Mouse (Mus musculus): ENCODE measurements around the gene Mtmr12.

Gene Mtmr12

GRCm38 (mm10) chr15:12235983-12236382 is 31.2 kb downstream of the Mtmr12 start:
- no peak for DNase-seq (ENCODE audit: low spot score in 2 of 2)

DNA sequence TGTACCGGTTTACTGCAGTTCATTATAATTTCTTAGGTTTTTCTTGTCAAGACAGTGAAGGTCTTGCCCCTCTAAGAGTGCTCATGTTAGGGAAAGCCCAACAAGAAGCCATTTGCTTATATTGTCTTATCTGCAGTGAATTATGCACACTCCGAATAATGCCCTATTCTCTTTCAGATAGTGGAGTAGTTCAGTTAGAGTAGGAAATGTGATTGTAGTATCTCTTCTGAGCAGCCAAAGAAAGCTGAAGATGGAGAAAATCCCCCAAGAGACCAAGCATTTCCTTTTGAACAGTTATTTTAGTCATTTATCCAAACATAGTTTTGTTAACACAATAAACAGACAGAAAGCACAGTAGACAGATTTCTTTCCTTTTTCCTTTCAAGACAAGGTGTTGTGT is 32.1 kb downstream of the Mtmr12 start:
- no peak for DNase-seq (ENCODE audit: low spot score in 2 of 2)

DNA sequence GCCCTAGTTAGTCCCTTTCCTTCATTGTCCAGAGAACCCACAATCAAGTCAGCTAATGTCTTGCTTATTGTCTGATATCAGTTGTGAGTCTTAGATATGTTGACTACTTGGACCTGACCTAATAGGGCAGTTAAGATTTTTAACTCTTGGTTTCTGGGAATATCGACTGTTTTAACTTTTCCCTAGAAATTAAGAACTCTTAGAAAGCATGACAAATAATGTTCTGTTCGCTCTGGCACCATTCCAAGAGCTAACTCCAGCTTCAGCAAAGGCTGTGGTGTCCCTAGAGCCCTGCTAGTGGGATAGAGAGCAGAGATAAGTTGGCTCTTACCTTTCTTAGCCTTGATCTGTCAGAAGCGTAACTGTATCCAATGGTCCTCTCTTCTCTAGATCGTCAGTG is 32.7 kb downstream of the Mtmr12 start:
- DNase-seq (ENCODE audit: low spot score in 2 of 2) = no peak

- DNase-seq (ENCODE audit: low spot score in 2 of 2) = no peak
Observed at GRCm38 (mm10) chr15:12238337-12238736, 33.5 kb downstream of the Mtmr12 start.

DNA sequence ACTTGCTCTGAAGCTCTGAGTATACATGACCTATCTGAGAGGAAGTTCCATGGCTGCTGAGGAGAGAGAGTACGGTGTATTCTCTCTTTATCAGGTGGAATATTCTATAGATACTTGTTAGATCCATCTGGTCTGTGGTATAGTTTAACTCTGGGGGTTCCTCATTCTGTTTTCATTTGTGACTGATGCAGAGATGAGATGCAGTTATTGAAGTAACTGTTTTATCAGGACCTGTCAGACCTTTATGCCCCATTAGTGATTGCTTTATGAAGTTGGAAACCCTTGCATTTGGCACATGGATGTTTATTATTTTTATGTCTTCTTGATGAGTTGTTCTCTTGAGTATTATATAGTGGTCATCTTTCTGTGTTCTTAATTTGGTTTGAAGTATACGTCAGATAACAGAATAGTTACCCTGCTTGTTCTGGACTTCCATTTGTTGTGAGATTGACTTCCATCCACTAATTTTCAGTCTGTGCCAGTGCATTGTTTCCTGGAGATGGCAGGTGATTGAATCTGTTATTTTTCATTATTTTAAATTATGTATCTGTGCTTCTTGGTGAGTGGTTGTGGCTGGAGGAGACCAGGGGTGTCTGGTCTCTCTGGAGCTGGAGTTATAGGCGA is 36.0 kb downstream of the Mtmr12 start:
- DNase-seq (ENCODE audit: low spot score in 2 of 2) = no peak

GRCm38 (mm10) chr15:12243792-12244191 is 39.0 kb downstream of the Mtmr12 start:
- no peak for DNase-seq (ENCODE audit: low spot score in 2 of 2)

DNA sequence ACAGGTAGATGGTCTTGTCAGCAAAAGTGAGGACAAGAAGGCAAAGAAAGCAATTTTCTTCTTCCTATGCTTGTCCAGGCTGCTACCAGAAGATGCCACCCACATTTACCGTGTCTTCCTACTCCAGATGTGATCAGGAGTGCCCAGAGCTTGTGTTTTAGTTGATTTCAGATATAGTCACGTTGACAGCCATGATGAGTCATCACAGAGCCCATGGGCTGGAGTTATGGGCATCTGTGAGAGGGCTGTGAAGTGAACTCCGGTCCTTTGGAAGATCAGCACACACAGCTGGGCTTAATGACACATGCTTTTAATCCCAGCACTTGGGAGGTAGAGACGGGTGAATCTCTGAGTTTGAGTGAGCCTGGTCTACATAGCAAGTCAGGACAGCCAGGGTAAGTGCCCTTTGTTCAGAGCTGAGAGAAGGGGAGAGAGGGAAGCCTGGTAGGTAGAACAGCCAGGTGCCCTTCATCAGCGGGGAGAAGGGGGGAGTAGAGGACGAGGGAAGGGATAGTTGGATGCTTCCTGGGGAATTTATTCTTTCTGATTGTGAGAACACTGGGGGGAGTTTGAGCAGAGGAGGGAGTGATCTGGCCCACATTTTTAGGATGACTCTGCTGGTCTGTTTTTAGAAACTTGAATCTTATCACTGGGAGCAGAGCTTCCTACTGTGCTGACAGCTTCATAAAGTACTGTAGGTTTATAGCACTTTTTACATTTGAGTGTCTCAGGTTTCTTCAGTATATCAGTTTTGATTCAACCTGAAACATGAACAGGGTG is 40.9 kb downstream of the Mtmr12 start:
- no peak for DNase-seq (ENCODE audit: low spot score in 2 of 2)

GRCm38 (mm10) chr15:12246360-12247158 is 41.7 kb downstream of the Mtmr12 start:
- DNase-seq (ENCODE audit: low spot score in 2 of 2) = no peak

- no peak for DNase-seq (ENCODE audit: low spot score in 2 of 2)
Observed at GRCm38 (mm10) chr15:12247159-12247603, 42.4 kb downstream of the Mtmr12 start.

DNA sequence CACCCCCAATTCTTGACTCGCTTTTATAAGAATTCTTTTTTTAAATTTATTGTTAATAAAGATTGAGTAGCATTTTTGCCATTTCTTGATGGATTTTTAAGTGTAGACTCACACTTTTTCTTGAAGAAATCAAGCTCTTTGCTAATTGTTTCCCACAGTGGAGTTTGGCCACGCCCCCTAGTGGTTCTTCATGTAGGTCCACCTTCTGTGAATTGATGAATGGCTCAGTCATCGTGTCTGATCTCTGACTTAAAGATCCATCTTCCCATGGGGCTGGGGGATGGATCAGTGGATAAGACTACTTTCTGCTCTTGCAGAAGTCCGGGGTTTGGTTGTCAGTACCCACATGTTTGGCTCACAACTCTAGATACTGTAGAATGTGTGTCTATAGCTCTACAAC is 43.5 kb downstream of the Mtmr12 start:
- no peak for DNase-seq (ENCODE audit: low spot score in 2 of 2)

DNA sequence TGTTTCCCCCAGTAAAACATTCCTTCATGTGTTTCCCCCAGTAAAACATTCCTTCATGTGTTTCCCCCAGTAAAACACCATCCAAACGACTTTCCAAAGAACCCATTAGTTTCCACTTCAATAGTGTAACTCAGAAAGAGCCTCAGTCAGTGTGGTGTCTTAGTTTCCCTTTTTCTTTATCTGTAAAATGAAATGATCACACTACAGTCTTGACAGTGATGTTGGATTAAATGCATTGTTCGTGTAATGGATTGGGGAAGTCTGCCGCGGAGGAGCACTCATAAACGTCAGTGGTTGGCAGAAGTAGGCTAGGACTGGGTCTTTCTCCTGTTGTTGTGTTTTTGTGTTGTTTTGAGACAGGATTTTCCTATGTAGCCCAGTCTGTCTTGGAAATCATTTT is 45.5 kb downstream of the Mtmr12 start:
- DNase-seq (ENCODE audit: low spot score in 2 of 2) = no peak

GRCm38 (mm10) chr15:12251416-12252140 is 46.8 kb downstream of the Mtmr12 start:
- no peak for DNase-seq (ENCODE audit: low spot score in 2 of 2)

GRCm38 (mm10) chr15:12252141-12252489 is 47.3 kb downstream of the Mtmr12 start:
- DNase-seq (ENCODE audit: low spot score in 2 of 2) = no peak

DNA sequence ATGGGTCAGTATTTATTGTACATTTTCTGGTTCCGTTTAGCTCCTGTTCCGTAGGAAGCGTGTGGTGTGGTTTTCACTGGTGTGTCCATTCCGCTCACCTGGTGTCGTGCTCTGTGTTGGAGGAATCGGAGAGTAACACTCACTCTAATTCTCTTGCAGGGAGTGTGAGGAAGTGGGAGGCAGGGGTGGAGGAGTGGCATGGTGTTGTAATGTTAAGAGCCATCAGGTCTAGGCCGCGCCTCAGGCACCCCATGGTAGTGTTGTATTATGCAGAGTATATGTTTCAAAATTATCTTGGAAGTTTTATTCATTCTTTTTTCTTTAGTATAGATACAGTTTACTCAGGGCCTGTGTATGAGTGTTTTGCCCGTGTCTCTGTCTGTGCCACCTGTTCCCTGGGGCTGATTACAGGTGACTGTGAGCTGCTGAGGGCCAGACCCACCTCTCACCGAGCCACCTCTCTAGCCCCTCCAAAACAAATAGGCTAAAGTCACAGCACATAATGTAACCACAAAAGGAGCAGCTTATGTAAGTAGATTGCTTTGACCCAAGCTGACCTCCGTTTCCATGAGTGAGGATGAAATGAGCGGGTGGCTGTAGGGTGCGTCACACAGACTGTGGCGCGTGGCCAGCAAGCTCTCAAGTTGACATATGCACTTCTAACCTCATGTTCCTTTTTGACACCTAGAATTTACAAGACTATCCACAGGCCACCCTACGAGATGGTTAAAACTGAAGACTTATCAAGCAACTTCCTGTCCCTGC is 53.1 kb downstream of the Mtmr12 start:
- DNase-seq (ENCODE audit: low spot score in 2 of 2) = no peak

GRCm38 (mm10) chr15:12263056-12263455 is 58.2 kb downstream of the Mtmr12 start:
- DNase-seq (ENCODE audit: low spot score in 2 of 2) = no peak

GRCm38 (mm10) chr15:12266460-12266859 is 61.6 kb downstream of the Mtmr12 start:
- DNase-seq (ENCODE audit: low spot score in 2 of 2) = no peak

DNA sequence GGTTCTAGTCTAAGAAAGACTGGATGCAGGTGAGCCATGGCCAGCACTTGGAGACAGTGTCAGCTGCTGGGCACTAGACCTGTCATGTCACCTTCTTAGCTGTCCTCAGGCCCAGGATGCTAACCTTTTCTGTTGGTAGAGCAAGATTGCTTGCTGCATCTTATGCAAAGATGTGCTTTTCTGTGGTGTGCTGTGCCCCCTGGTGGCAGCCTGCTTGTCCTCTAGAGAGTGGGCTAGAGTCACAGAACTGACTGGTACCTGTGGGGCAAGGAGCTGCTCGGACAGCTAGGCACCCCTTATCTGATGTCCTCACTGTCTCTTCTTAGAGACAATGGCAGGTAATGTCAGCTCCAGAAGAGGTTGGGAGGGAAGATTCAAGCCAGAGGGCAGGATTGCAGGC is 63.2 kb downstream of the Mtmr12 start:
- peak; percentile 62 to 74 for DNase-seq (ENCODE audit: low spot score in 2 of 2)

- DNase-seq (ENCODE audit: low spot score in 2 of 2) = no peak
Observed at GRCm38 (mm10) chr15:12271340-12271739, 66.5 kb downstream of the Mtmr12 start.

GRCm38 (mm10) chr15:12273325-12274052 is 68.7 kb downstream of the Mtmr12 start:
- no peak for DNase-seq (ENCODE audit: low spot score in 2 of 2)

GRCm38 (mm10) chr15:12274053-12274769 is 69.4 kb downstream of the Mtmr12 start:
- DNase-seq (ENCODE audit: low spot score in 2 of 2) = no peak
